Mouse (Mus musculus) kidney, embryonic 16.5 days (tissue): ENCODE data around the gene Grik4. TPM values are rescaled to one million over a fixed set of nuclear protein-coding genes. Genes with fewer than 3 reads are reported as not detected.

Experiments
- ATAC-seq: fragments of 200-750 bp; cut with Nextera tagmentation; 2 replicates; pipeline ENCODE4 v1.8.0; 2017; ENCODE audit warnings: moderate TSS enrichment; ENCODE audit not compliant: low FRiP score, low TSS enrichment
- H3K27ac ChIP-seq: fragments of 300-500 bp; sonication (generic); 2 replicates; pipeline ENCODE4 v1.5.1; 2014; ENCODE audit warnings: low read length
- H3K27me3 ChIP-seq: fragments of 300-500 bp; sonication (generic); 2 replicates; pipeline ENCODE4 v1.6.1; 2014; ENCODE audit warnings: low read length, control low read depth, mixed read lengths; ENCODE audit not compliant: insufficient read depth
- H3K36me3 ChIP-seq: fragments of 300-500 bp; sonication (generic); 2 replicates; pipeline ENCODE4 v1.6.1; 2014; ENCODE audit warnings: low read length, control low read depth, mixed read lengths; ENCODE audit not compliant: insufficient read depth
- H3K4me1 ChIP-seq: fragments of 300-500 bp; sonication (generic); 2 replicates; pipeline ENCODE4 v1.6.1; 2014; ENCODE audit warnings: low read length, control low read depth, mixed read lengths; ENCODE audit not compliant: insufficient read depth
- H3K4me2 ChIP-seq: fragments of 300-500 bp; sonication (generic); replicated peaks from 2 replicates; pipeline ENCODE4 v1.6.1; 2014; ENCODE audit warnings: low read depth, low read length
- H3K4me3 ChIP-seq: fragments of 300-500 bp; sonication (generic); 2 replicates; pipeline ENCODE4 v1.5.1; 2014; ENCODE audit warnings: mild to moderate bottlenecking, low read length
- H3K9ac ChIP-seq: fragments of 300-500 bp; sonication (generic); replicated peaks from 2 replicates; pipeline ENCODE4 v1.6.1; 2014; ENCODE audit warnings: low read length
- H3K9me3 ChIP-seq: fragments of 300-500 bp; sonication (generic); 2 replicates; pipeline ENCODE4 v1.6.1; 2016; ENCODE audit warnings: low read length, control low read depth
- WGBS: fragments of 180-500 bp; shearing (Covaris S2); extraction: QIAGEN DNeasy Blood & Tissue Kit; methylation state at CpG from one replicate; pipeline ENCODE4 v1.1.7; 2014; 5-methylcytosine and 5-hydroxymethylcytosine counted together
- polyA plus RNA-seq: library from polyadenylated mRNA; unstranded; fragments of >200 nt; fragmentation: Nextera tagmentation; extraction: Ambion mirVana; gene quantifications from 2 replicates; pipeline ENCODE4 v1.2.1, GENCODE M21; 2015

The Grik4 gene
- polyA plus RNA-seq, 1 experiment from 2014 or later, result 3.3 TPM

DNA sequence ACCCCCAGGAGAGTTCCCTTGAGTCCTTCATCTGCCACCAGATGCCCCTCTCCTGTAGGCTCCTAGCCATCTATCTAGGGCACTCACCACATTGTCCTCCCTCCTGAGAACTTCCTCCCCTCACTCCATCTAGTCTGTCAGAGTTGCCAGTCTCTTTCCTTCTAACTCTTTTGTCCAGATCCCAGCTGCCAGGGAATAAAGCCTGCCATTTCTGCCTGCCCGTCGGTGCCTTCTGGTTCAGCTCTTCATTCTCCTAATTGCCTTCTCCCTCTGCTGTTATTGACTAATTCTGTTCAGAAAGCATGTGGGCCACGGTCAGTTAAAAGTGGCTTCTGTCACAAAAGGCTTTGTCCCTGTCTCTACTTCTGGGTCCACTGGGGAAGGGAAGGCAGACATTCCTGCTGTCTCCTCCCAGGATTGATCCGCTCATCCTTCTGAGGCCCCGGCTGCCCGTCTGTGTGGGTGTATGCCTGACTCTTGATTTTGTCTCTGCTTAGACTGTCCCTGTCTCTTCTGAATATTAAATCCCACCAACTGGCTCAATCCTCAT lies 318.0 kb downstream of the Grik4 start:
- WGBS, result 63% methylated on average over 6 of the region's 6 CpGs
- no peak overlapping the region for H3K9ac ChIP-seq
- H3K4me3 ChIP-seq, result no peak overlapping the region

DNA sequence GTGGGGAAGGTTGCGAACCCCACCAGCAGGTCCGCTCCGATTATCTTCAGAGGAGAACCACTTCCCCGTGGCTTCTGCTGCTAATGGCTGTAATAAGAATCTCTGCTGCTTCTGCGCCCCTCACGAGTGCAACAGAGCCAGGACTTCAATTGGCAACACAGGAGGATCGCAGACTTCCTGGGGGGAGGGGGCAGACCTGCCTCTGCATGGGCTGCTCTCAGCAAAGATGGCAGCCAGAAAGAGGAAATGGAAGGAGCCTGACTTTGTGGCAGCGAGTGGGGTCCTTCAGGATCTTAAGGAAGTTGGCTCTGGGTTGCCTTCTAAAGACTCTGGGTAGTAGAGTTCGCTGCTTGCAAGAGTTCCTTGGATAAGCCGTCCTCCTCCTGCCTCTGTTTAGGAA lies 329.9 kb downstream of the Grik4 start:
- no peak for ATAC-seq
- Histone ChIP-seq H3K4me3 (no peak overlapping the region), H3K27ac (no peak overlapping the region), H3K27me3 (no peaks in the 10 kb centered on the region), H3K4me1 (no peaks in the 10 kb centered on the region), H3K9ac (no peak overlapping the region), H3K4me2 (no peak overlapping the region), H3K36me3 (no peaks in the 10 kb centered on the region), H3K9me3 (no peaks in the 10 kb centered on the region)
- 68% methylated on average over 10 of the region's 10 CpGs for WGBS

More for the DNA sequence above, 318.0 kb downstream of the Grik4 start:
- H3K27ac ChIP-seq, result no peak overlapping the region
- no peaks in the 10 kb centered on the region for H3K36me3 ChIP-seq
- H3K27me3 ChIP-seq, result no peaks in the 10 kb centered on the region
- no peaks in the 10 kb centered on the region for H3K4me1 ChIP-seq
- no peak for ATAC-seq
- H3K4me2 ChIP-seq, result no peak overlapping the region
- H3K9me3 ChIP-seq, result no peaks in the 10 kb centered on the region

- no peaks in the 10 kb centered on the region for H3K36me3 ChIP-seq
- H3K27ac ChIP-seq, result no peak overlapping the region
- no peaks in the 10 kb centered on the region for H3K27me3 ChIP-seq
- no peak overlapping the region for H3K4me3 ChIP-seq
- no peak overlapping the region for H3K4me2 ChIP-seq
- H3K4me1 ChIP-seq, result no peaks in the 10 kb centered on the region
- H3K9ac ChIP-seq, result no peak overlapping the region
- no peaks in the 10 kb centered on the region for H3K9me3 ChIP-seq
- ATAC-seq, result no peak
- WGBS, result 46% methylated on average over 6 of the region's 6 CpGs
These were observed 330.5 kb downstream of the Grik4 start for GRCm38 (mm10) chr9:42613827-42614226.

DNA sequence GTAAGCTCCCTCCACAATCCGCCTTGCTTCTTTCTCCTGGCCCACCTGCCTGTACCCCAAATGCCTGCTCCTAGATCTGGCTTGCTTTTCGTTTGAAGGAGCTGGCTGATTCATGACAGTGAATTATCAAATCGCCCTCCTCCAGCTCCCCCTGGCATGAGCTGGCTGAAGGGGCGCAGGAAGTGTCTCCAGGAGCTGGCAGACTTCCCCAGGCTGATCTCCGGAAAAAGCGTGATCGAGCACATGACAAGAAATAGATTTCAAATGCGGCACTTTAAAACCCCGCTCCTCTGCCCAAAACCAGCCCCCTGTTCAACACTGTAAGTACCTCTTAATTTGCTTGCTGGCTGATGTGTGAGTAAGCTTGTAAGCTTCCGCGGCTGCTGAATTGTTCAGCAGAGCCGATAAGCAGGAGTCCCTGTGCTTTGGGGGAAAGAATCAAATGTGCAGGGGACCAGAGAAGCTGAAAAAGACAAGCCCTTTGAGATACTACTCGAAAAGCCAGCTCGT lies 331.8 kb downstream of the Grik4 start:
- Histone ChIP-seq H3K36me3 (no peaks in the 10 kb centered on the region), H3K9ac (no peak overlapping the region), H3K4me2 (no peak overlapping the region), H3K9me3 (no peaks in the 10 kb centered on the region), H3K27me3 (no peaks in the 10 kb centered on the region), H3K4me3 (no peak overlapping the region), H3K4me1 (no peaks in the 10 kb centered on the region), H3K27ac (no peak overlapping the region)
- no peak for ATAC-seq
- 67% methylated on average over 14 of the region's 14 CpGs for WGBS

- no peaks in the 10 kb centered on the region; the same call in 1 of the 2 replicates for H3K9me3 ChIP-seq
- H3K4me3 ChIP-seq, result no peak overlapping the region
- H3K9ac ChIP-seq, result no peak overlapping the region
- H3K27ac ChIP-seq, result no peak overlapping the region
- no peak for ATAC-seq
- 37% methylated on average over 3 of the region's 3 CpGs for WGBS
- H3K4me2 ChIP-seq, result no peak overlapping the region
- H3K4me1 ChIP-seq, result no peaks in the 10 kb centered on the region
- no peaks in the 10 kb centered on the region for H3K36me3 ChIP-seq
- H3K27me3 ChIP-seq, result no peaks in the 10 kb centered on the region
These were observed 342.8 kb downstream of the Grik4 start for GRCm38 (mm10) chr9:42601445-42601844.

DNA sequence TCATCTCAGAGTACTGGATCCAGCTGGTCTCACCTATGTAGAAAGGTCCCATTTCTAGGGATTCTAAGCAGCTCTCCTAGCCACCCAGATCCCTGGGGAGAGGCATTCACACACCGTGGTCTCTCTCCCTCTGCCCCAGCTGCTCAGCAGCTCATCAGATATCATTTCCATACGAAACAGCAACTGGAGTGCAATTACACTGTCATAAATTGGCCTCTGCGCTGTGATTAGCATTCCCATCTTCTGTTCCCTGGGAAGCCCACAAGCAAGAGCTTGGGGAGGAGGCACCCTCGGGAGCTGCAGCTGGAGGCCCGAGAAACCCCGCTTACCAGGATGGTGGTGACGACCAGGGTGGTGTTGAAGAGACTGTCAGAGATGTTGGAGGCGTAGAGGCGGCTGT lies 346.8 kb downstream of the Grik4 start:
- Histone ChIP-seq H3K27ac (no peak overlapping the region), H3K4me1 (no peaks in the 10 kb centered on the region), H3K27me3 (no peaks in the 10 kb centered on the region), H3K36me3 (no peaks in the 10 kb centered on the region), H3K4me2 (no peak overlapping the region), H3K9me3 (no peaks in the 10 kb centered on the region), H3K4me3 (no peak overlapping the region), H3K9ac (no peak overlapping the region)
- WGBS, result 63% methylated on average over 9 of the region's 9 CpGs
- no peak for ATAC-seq

GRCm38 (mm10) chr9:42578511-42578910 lies 365.8 kb downstream of the Grik4 start:
- 70% methylated on average over 7 of the region's 7 CpGs for WGBS

GRCm38 (mm10) chr9:42578106-42578505 lies 366.2 kb downstream of the Grik4 start:
- H3K9ac ChIP-seq, result no peak overlapping the region
- ATAC-seq, result no peak
- H3K36me3 ChIP-seq, result no peaks in the 10 kb centered on the region
- H3K4me1 ChIP-seq, result 0 out of 2 replicates have a peak, but pooled peaks cover 3% of the 10 kb centered on the region
- H3K27me3 ChIP-seq, result no peaks in the 10 kb centered on the region
- no peak overlapping the region for H3K27ac ChIP-seq
- WGBS, result 71% methylated on average over 7 of the region's 7 CpGs
- no peak overlapping the region for H3K4me2 ChIP-seq
- H3K4me3 ChIP-seq, result no peak overlapping the region
- no peaks in the 10 kb centered on the region for H3K9me3 ChIP-seq

More at GRCm38 (mm10) chr9:42578511-42578910, 365.8 kb downstream of the Grik4 start:
- H3K4me2 ChIP-seq, result no peak overlapping the region
- no peaks in the 10 kb centered on the region for H3K27me3 ChIP-seq
- no peaks in the 10 kb centered on the region for H3K9me3 ChIP-seq
- ATAC-seq, result no peak
- H3K36me3 ChIP-seq, result no peaks in the 10 kb centered on the region
- no peak overlapping the region for H3K4me3 ChIP-seq
- no peak overlapping the region for H3K9ac ChIP-seq
- H3K27ac ChIP-seq, result no peak overlapping the region
- H3K4me1 ChIP-seq, result 0 out of 2 replicates have a peak, but pooled peaks cover under 1% of the 10 kb centered on the region

GRCm38 (mm10) chr9:42573616-42574350 lies 370.5 kb downstream of the Grik4 start:
- Histone ChIP-seq H3K4me2 (no peak overlapping the region; the same call in 1 of the 2 replicates), H3K4me1 (0 out of 2 replicates have a peak, but pooled peaks cover 3% of the 10 kb centered on the region), H3K36me3 (no peaks in the 10 kb centered on the region), H3K4me3 (no peak overlapping the region), H3K27ac (no peak overlapping the region), H3K9ac (no peak overlapping the region), H3K9me3 (no peaks in the 10 kb centered on the region), H3K27me3 (no peaks in the 10 kb centered on the region)
- peak; percentile 52; the same call in 1 of the 2 replicates for ATAC-seq
- WGBS, result 39% methylated on average over 14 of the region's 14 CpGs

- 0 out of 2 replicates have a peak, but pooled peaks cover 3% of the 10 kb centered on the region for H3K4me1 ChIP-seq
- H3K4me2 ChIP-seq, result no peak overlapping the region; the same call in 1 of the 2 replicates
- no peak overlapping the region for H3K9ac ChIP-seq
- H3K4me3 ChIP-seq, result no peak overlapping the region
- WGBS, result 4% methylated on average over 6 of the region's 6 CpGs
- H3K36me3 ChIP-seq, result no peaks in the 10 kb centered on the region
- peak; percentile 77 for ATAC-seq
- no peaks in the 10 kb centered on the region for H3K27me3 ChIP-seq
- no peaks in the 10 kb centered on the region for H3K9me3 ChIP-seq
- no peak overlapping the region for H3K27ac ChIP-seq
These were observed 371.1 kb downstream of the Grik4 start for GRCm38 (mm10) chr9:42573180-42573579.
